Mouse (Mus musculus) heart, adult 2 months (tissue): ENCODE measurements at regions not wholly inside any gene's neighbourhood (a gene's known extent, or its start where the extent isn't known, plus 50 kb on each side); places are given as distances from the start of the nearest gene placed in this dataset.

Experiments used
- DNase-seq, 2 experiments: peaks; one replicate each; pipeline ENCODE4 v3.0.0; 2021
- H3K27ac ChIP-seq: fragments of 200-600 bp; 2 replicates; pipeline ENCODE4 v1.8.1; 2022
- H3K27me3 ChIP-seq: fragments of 200-500 bp; 2 replicates; pipeline ENCODE4 v1.6.1; 2012; ENCODE audit warnings: mild to moderate bottlenecking, low read length, inconsistent platforms, mixed read lengths; ENCODE audit not compliant: control insufficient read depth, insufficient read depth
- H3K36me3 ChIP-seq: fragments of 200-500 bp; 2 replicates; pipeline ENCODE4 v1.6.1; 2012; ENCODE audit warnings: low read length, inconsistent platforms; ENCODE audit not compliant: control insufficient read depth, insufficient read depth
- H3K4me1 ChIP-seq: fragments of 200-500 bp; 2 replicates; pipeline ENCODE4 v1.6.1; 2011; ENCODE audit warnings: low read length; ENCODE audit not compliant: control insufficient read depth, insufficient read depth
- H3K4me3 ChIP-seq: fragments of 200-600 bp; 2 replicates; pipeline ENCODE4 v1.8.1; 2022
- H3K79me2 ChIP-seq: fragments of 200-500 bp; replicated peaks from 2 replicates; pipeline ENCODE4 v1.6.1; 2012; ENCODE audit warnings: mild to moderate bottlenecking, inconsistent platforms, low read length, moderate library complexity, mixed read lengths; ENCODE audit not compliant: control insufficient read depth, insufficient read depth
- H3K9ac ChIP-seq: fragments of 200-500 bp; 2 replicates; pipeline ENCODE4 v1.6.1; 2012; ENCODE audit warnings: low read depth, mild to moderate bottlenecking, control low read depth, inconsistent platforms, low read length, mixed read lengths
- CTCF ChIP-seq: fragments of 200-600 bp; IDR thresholded peaks from 2 replicates; pipeline ENCODE4 v1.8.1; 2022; ENCODE audit warnings: antibody characterized with exemption, mild to moderate bottlenecking, moderate library complexity
- EP300 ChIP-seq: fragments of 200-500 bp; IDR thresholded peaks from 2 replicates; pipeline ENCODE4 v1.6.1; 2011; ENCODE audit warnings: low read depth, low read length, control low read depth; ENCODE audit not compliant: insufficient read depth
- POLR2A ChIP-seq: fragments of 200-500 bp; IDR thresholded peaks from 2 replicates; pipeline ENCODE4 v1.6.1; 2011; ENCODE audit warnings: mild to moderate bottlenecking, low read depth, low read length, control low read depth; ENCODE audit not compliant: insufficient read depth
- WGBS: fragments of 180-500 bp; shearing (Covaris S2); methylation state at CpG from one replicate; pipeline ENCODE4 v1.1.7; 2018; 5-methylcytosine and 5-hydroxymethylcytosine counted together
- intact Hi-C: fragments of 180-260 bp; cut with DNase I; formaldehyde crosslinking; loops from one replicate; pipeline ENCODE4 v1.15.1; 2025

- H3K79me2 ChIP-seq: no peaks in the 10 kb centered on the region
- intact Hi-C loops: no loop called here
- no peaks in the 10 kb centered on the region for H3K4me1 ChIP-seq
- H3K4me3 ChIP-seq: no peak overlapping the region
- WGBS: 23% methylated on average over 13 of the region's 13 CpGs
- no peaks in the 10 kb centered on the region for H3K27me3 ChIP-seq
- H3K27ac ChIP-seq: no peak overlapping the region
- TF ChIP-seq CTCF: no peak
- TF ChIP-seq POLR2A: no peak
- TF ChIP-seq EP300: no peak
- no peak overlapping the region for H3K9ac ChIP-seq
- no peaks in the 10 kb centered on the region for H3K36me3 ChIP-seq
- no peak for DNase-seq
Measured at GRCm38 (mm10) chr4:131100796-131101156, 156.6 kb downstream of the Matn1 start.

- DNase-seq: no peak
- no peak overlapping the region for H3K9ac ChIP-seq
- no peaks in the 10 kb centered on the region for H3K79me2 ChIP-seq
- intact Hi-C loops: no loop called here
- no peak for TF ChIP-seq CTCF
- H3K27me3 ChIP-seq: peaks cover 2% of the 10 kb centered on the region; the same call in 1 of the 2 replicates
- H3K4me1 ChIP-seq: no peaks in the 10 kb centered on the region
- no peak overlapping the region for H3K27ac ChIP-seq
- H3K36me3 ChIP-seq: no peaks in the 10 kb centered on the region
- 53% methylated on average over 4 of the region's 4 CpGs for WGBS
- no peak overlapping the region for H3K4me3 ChIP-seq
Measured at GRCm38 (mm10) chr4:131102163-131102562, 158.0 kb downstream of the Matn1 start.

- no peaks in the 10 kb centered on the region for H3K4me1 ChIP-seq
- no peaks in the 10 kb centered on the region for H3K36me3 ChIP-seq
- H3K27ac ChIP-seq: no peak overlapping the region
- TF ChIP-seq POLR2A (no peak), CTCF (peak; percentile 23; the same call in 1 of the 2 replicates)
- intact Hi-C loops: no loop called here
- no peak for DNase-seq
- H3K4me3 ChIP-seq: no peak overlapping the region
- H3K9ac ChIP-seq: no peak overlapping the region
- 68% methylated on average over 13 of the region's 13 CpGs for WGBS
- no peaks in the 10 kb centered on the region for H3K79me2 ChIP-seq
- peaks cover 2% of the 10 kb centered on the region; the same call in 1 of the 2 replicates for H3K27me3 ChIP-seq
Measured at GRCm38 (mm10) chr4:131107127-131107857, 163.1 kb downstream of the Matn1 start.

- 64% methylated on average over 6 of the region's 6 CpGs for WGBS
- H3K27ac ChIP-seq: no peak overlapping the region
- H3K4me3 ChIP-seq: no peak overlapping the region
- intact Hi-C loops: no loop called here
- DNase-seq: no peak
- H3K27me3 ChIP-seq: no peaks in the 10 kb centered on the region
- H3K79me2 ChIP-seq: no peaks in the 10 kb centered on the region
- TF ChIP-seq POLR2A (no peak), CTCF (no peak), EP300 (no peak)
- no peaks in the 10 kb centered on the region for H3K36me3 ChIP-seq
- H3K9ac ChIP-seq: no peak overlapping the region
- H3K4me1 ChIP-seq: no peaks in the 10 kb centered on the region
Measured at GRCm38 (mm10) chr4:131112536-131112935, 168.4 kb downstream of the Matn1 start.

GRCm38 (mm10) chr4:131113727-131114303, 169.6 kb downstream of the Matn1 start:
- no peak overlapping the region for H3K27ac ChIP-seq
- no peaks in the 10 kb centered on the region for H3K4me1 ChIP-seq
- no peaks in the 10 kb centered on the region for H3K27me3 ChIP-seq
- H3K4me3 ChIP-seq: no peak overlapping the region
- no peaks in the 10 kb centered on the region for H3K79me2 ChIP-seq
- no peaks in the 10 kb centered on the region for H3K36me3 ChIP-seq
- intact Hi-C loops: no loop called here
- H3K9ac ChIP-seq: no peak overlapping the region
- WGBS: 51% methylated on average over 10 of the region's 10 CpGs
- no peak for DNase-seq
- TF ChIP-seq CTCF (no peak), EP300 (no peak), POLR2A (no peak)

GRCm38 (mm10) chr4:131115247-131115646, 171.1 kb downstream of the Matn1 start:
- intact Hi-C loops: no loop called here
- whole genome bisulfite sequencing: 6% methylated on average over 5 of the region's 5 CpGs
- H3K4me1 ChIP-seq: no peaks in the 10 kb centered on the region

More at GRCm38 (mm10) chr4:131115247-131115646, 171.1 kb downstream of the Matn1 start:
- Histone ChIP-seq H3K36me3 (no peaks in the 10 kb centered on the region), H3K79me2 (no peaks in the 10 kb centered on the region), H3K9ac (no peak overlapping the region), H3K4me3 (no peak overlapping the region), H3K27ac (no peak overlapping the region), H3K27me3 (no peaks in the 10 kb centered on the region)
- TF ChIP-seq CTCF (no peak), EP300 (0 out of 2 replicates have a peak, but pooled peaks have one; percentile 28)
- peak; percentile 26 to 66 for DNase-seq
